Mouse (Mus musculus) heart, embryonic 11.5 days (tissue): ENCODE measurements around the gene Slc25a16. TPM values are rescaled to one million over a fixed set of nuclear protein-coding genes. Genes with fewer than 3 reads are reported as not detected.

Experiments
- ATAC-seq: fragments of 200-750 bp; cut with Nextera tagmentation; replicated peaks from 2 replicates; pipeline ENCODE4 v1.8.0; 2017; ENCODE audit warnings: moderate library complexity; ENCODE audit not compliant: insufficient number of reproducible peaks, low FRiP score, low TSS enrichment
- H3K27ac ChIP-seq: fragments of 300-500 bp; sonication (generic); 2 replicates; pipeline ENCODE4 v1.5.1; 2014; ENCODE audit warnings: mild to moderate bottlenecking, low read depth, low read length
- H3K27me3 ChIP-seq: fragments of 300-500 bp; sonication (generic); 2 replicates; pipeline ENCODE4 v1.6.1; 2014; ENCODE audit warnings: mild to moderate bottlenecking, low read length, mixed read lengths; ENCODE audit not compliant: control insufficient read depth, insufficient read depth
- H3K36me3 ChIP-seq: fragments of 300-500 bp; sonication (generic); 2 replicates; pipeline ENCODE4 v1.6.1; 2014; ENCODE audit warnings: mild to moderate bottlenecking, low read length, moderate library complexity, mixed read lengths; ENCODE audit not compliant: control insufficient read depth, insufficient read depth
- H3K4me1 ChIP-seq: fragments of 300-500 bp; sonication (generic); 2 replicates; pipeline ENCODE4 v1.6.1; 2014; ENCODE audit warnings: low read length; ENCODE audit not compliant: control insufficient read depth, insufficient read depth
- H3K4me2 ChIP-seq: fragments of 300-500 bp; sonication (generic); 2 replicates; pipeline ENCODE4 v1.6.1; 2014; ENCODE audit warnings: mild to moderate bottlenecking, moderate library complexity
- H3K4me3 ChIP-seq: fragments of 300-500 bp; sonication (generic); 2 replicates; pipeline ENCODE4 v1.5.1; 2014; ENCODE audit warnings: low read depth, low read length
- H3K9ac ChIP-seq: fragments of 300-500 bp; sonication (generic); 2 replicates; pipeline ENCODE4 v1.6.1; 2014; ENCODE audit warnings: mild to moderate bottlenecking, low read depth, low read length, moderate library complexity
- H3K9me3 ChIP-seq: fragments of 300-500 bp; sonication (generic); replicated peaks from 2 replicates; pipeline ENCODE4 v1.6.1; 2016; ENCODE audit warnings: low read length; ENCODE audit not compliant: control insufficient read depth
- WGBS: fragments of 180-500 bp; shearing (Covaris S2); extraction: QIAGEN DNeasy Blood & Tissue Kit; methylation state at CpG from one replicate; pipeline ENCODE4 v1.1.7; 2014; ENCODE audit not compliant: insufficient replicate concordance; 5-methylcytosine and 5-hydroxymethylcytosine counted together
- polyA plus RNA-seq: library from polyadenylated mRNA; unstranded; fragments of >200 nt; fragmentation: Nextera tagmentation; extraction: Ambion mirVana; gene quantifications from 2 replicates; pipeline ENCODE4 v1.2.1, GENCODE M21; 2014

Slc25a16 gene
- polyA plus RNA-seq, 1 experiment from 2014 or later = 12.0 TPM

DNA sequence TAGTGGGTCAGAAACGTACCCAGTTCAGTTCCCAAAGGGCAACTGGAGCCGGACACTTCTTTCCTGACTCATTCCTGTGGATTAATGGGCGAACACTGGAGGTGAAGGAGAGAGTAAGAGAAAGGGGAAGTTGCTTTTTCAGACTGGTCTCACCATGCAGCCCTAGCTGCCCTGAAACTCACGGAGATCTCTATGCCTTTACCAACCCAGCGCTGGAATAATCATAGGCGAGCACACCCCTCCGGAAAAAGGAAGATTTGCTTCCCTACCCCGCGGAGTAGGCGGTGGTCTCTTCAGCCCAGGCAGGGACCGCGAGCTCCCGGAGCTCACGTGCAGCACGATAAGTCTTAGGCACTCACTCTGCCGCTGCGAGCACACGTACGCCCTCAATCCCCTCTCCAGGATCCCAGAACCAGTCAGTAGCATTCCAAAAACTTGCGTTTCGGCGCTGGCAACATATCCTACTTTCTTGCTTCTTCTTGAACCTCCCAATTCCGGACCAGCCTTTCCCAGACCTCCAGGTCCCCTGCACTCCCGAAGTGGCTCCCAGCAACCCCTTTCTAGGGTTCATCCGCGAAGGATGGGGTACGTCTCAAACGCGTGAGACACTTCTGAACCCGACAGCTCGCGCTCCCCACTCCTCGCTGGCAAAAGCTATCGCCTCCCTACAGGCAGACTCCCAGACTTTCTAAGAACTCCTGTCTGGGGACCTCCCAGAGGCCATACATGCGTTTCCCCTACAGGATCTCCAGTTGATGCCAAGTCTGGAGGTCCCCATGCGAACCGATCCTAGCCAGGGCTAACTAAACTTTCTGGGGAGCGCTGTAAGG is 34.2 kb upstream of the Slc25a16 start:
- peak overlapping the region; percentile 35; the same call in 1 of the 2 replicates for H3K27ac ChIP-seq
- H3K9me3 ChIP-seq = no peaks in the 10 kb centered on the region
- peak overlapping the region; percentile 73 for H3K9ac ChIP-seq
- H3K36me3 ChIP-seq = no peaks in the 10 kb centered on the region
- H3K27me3 ChIP-seq = no peaks in the 10 kb centered on the region
- peak; percentile 60; the same call in 1 of the 2 replicates for ATAC-seq
- WGBS = under 1% methylated on average over 38 of the region's 38 CpGs
- peak overlapping the region; percentile 76 for H3K4me3 ChIP-seq
- no peaks in the 10 kb centered on the region; the same call in 1 of the 2 replicates for H3K4me1 ChIP-seq
- H3K4me2 ChIP-seq = peak overlapping the region; percentile 97

DNA sequence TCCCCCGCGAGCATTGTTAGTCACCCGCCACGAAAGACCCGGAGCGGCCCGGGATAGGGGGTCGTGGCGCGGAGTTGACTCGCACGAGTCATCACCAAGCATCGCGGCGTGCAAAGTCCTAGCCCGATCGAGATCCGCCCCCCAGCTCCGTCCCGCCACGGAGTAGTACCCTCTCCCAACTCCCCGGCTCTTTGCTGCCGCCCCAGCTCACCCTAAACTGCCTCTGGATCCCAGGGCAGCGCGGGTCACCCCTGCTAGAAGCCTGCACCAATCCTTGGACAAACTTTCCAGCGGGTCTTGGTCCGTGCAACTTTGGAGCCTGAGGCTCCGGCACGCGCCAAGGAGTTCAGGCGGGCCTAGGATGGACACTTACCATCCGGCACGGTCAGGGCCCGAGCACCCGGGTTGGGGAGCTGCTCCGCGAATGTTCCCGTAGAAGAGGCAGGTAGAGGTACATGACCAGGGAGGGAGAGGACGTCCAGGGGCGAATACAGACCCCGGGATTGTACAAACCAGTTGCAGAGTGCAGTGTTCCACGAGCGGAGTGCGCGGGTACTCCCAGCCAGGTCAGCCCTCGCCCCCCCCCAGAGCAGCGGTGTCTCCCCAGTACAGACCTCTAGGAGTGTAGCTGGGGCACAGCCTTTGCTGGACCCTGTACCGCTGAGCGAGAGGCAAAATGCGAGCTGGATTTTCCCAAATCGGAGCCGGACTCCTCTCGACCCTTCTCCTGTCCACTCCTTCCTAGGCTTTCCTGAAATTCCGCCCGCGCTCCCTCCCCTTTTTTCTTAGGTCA is 33.4 kb upstream of the Slc25a16 start:
- WGBS = under 1% methylated on average over 56 of the region's 56 CpGs

DNA sequence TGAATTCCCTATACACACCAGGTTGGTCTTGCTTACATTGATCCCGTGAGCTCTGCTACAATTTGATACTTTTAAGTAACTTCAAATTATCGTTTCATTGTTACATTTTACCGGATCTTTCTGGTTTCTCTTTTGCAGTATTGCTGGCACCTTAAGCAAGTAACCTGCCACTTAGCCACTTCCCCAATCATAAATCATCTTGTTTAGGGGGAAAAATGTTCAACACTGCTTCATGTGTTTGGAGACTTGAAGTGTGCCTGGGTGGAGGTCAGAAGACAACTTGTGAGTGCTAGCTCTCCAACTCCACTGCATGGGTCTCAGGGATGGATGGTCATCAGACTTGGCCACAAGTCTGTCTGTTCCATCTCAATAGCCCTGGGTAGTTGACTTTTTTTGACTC is 29.4 kb upstream of the Slc25a16 start:
- Histone ChIP-seq H3K9me3 (no peaks in the 10 kb centered on the region), H3K4me2 (no peak overlapping the region), H3K4me1 (no peaks in the 10 kb centered on the region), H3K9ac (no peak overlapping the region), H3K27ac (no peak overlapping the region), H3K36me3 (no peaks in the 10 kb centered on the region), H3K4me3 (no peak overlapping the region), H3K27me3 (no peaks in the 10 kb centered on the region)
- no peak for ATAC-seq
- WGBS = 85% methylated on average over 3 of the region's 3 CpGs

More for the DNA sequence above, 33.4 kb upstream of the Slc25a16 start:
- ATAC-seq = peak; percentile 70
- Histone ChIP-seq H3K27me3 (no peaks in the 10 kb centered on the region), H3K27ac (peak overlapping the region; percentile 36; the same call in 1 of the 2 replicates), H3K4me3 (peak overlapping the region; percentile 76), H3K4me1 (no peaks in the 10 kb centered on the region; the same call in 1 of the 2 replicates), H3K9me3 (no peaks in the 10 kb centered on the region), H3K9ac (peak overlapping the region; percentile 73), H3K4me2 (peak overlapping the region; percentile 97), H3K36me3 (no peaks in the 10 kb centered on the region)

DNA sequence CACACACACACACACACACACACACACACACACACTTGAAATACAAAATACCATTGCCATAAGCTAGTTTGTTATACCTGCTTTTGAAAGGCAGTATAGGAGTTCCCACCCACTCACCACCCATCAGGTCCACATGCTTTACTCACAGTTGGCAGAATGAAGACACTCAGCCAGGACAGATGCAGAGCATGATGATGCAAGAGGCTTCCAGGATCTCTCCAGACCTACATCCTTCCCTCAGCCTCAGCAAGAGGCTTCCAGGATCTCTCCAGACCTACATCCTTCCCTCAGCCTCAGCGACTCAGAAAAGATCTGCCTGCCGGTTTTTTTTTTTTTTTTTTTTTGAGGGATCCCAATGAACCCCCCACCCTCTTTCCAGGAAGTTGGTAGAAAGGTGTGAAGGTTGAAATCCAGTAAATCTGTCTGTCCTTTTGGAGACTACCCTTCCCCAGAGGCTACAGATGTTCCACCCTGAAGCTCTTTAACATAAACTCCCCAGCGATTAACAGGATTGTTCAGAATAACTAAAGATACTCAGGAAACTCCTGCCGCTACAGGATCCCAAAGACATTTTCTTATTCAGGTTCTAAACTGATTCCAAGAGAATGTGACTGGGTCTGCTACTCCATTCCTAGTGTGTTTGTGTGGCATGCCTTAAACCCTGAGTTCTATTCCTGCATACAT is 27.7 kb upstream of the Slc25a16 start:
- 16% methylated on average over 4 of the region's 4 CpGs for WGBS

DNA sequence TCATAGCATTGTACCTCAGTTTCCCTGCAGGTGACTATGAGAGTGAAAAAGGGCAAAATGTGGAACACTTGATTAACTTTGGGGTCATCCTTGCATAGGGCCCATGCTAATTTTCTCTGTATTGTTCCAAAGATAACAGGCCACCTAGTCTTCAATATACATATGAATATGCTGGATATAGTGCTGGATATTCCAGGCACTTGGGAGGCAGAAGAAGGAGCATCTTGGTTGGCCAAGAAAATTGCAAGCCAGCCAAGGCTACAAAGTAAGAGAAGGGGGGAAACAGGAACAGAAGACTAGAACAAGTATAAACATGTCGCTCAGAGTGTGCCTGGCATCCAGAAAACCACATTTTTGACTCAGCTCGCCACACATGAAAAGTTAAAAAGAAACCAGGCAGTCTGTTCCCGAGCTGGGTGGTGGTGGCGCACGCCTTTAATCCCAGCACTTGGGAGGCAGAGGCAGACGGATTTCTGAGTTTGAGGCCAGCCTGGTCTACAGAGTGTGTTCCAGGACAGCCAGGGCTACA is 27.0 kb upstream of the Slc25a16 start:
- WGBS = 63% methylated on average over 6 of the region's 6 CpGs
- no peak for ATAC-seq
- H3K9me3 ChIP-seq = no peaks in the 10 kb centered on the region
- no peak overlapping the region for H3K9ac ChIP-seq
- no peaks in the 10 kb centered on the region for H3K4me1 ChIP-seq
- no peaks in the 10 kb centered on the region for H3K36me3 ChIP-seq
- no peak overlapping the region for H3K4me2 ChIP-seq
- no peaks in the 10 kb centered on the region for H3K27me3 ChIP-seq
- no peak overlapping the region for H3K4me3 ChIP-seq
- H3K27ac ChIP-seq = no peak overlapping the region

More for the DNA sequence above, 27.7 kb upstream of the Slc25a16 start:
- H3K9ac ChIP-seq = no peak overlapping the region
- H3K9me3 ChIP-seq = no peaks in the 10 kb centered on the region
- H3K36me3 ChIP-seq = no peaks in the 10 kb centered on the region
- no peak overlapping the region for H3K27ac ChIP-seq
- no peaks in the 10 kb centered on the region for H3K4me1 ChIP-seq
- H3K4me3 ChIP-seq = no peak overlapping the region
- no peak for ATAC-seq
- no peaks in the 10 kb centered on the region for H3K27me3 ChIP-seq
- no peak overlapping the region for H3K4me2 ChIP-seq

DNA sequence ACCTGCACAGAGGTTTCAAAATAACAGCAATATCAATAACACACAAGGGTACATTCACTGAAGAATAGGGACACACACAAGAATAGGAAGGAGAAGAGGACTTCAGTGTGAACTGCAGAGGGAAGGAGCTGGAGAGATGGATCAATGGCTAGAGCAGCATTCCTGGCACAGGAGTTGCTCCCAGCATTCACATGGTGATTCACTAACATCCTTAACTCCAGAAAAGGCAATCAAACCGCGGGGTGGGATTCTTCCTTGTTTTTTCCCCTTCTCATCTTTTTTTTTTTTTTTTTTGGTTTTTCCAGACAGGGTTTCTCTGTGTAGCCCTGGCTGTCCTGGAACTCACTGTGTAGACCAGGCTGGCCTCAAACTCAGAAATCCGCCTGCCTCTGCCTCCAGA is 26.0 kb upstream of the Slc25a16 start:
- Histone ChIP-seq H3K27me3 (no peaks in the 10 kb centered on the region), H3K9ac (no peak overlapping the region), H3K36me3 (no peaks in the 10 kb centered on the region), H3K4me2 (no peak overlapping the region), H3K4me3 (no peak overlapping the region), H3K4me1 (no peaks in the 10 kb centered on the region), H3K27ac (no peak overlapping the region), H3K9me3 (no peaks in the 10 kb centered on the region)
- WGBS = 76% methylated on average over 3 of the region's 3 CpGs
- no peak for ATAC-seq

DNA sequence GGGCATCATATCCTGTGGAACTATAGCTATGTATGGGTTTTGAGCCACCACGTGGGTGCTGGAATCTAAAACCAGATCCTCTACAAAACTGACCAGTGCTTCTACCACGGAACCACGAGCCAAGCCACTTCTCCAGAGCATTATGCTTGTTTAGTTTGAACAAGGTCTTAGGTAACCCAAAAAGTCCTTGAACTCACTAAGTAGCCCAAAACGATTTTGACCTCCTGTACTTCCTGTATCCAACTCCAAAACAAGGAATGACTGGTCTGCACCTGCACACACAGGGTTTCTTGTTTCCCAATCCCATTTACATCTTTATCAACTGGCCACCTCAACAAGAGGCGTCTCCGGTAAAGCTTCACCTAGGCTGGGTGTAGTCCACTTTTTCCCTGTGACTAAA is 25.0 kb upstream of the Slc25a16 start:
- Histone ChIP-seq H3K27me3 (no peaks in the 10 kb centered on the region), H3K4me2 (no peak overlapping the region), H3K9me3 (no peaks in the 10 kb centered on the region), H3K9ac (no peak overlapping the region), H3K4me1 (no peaks in the 10 kb centered on the region), H3K36me3 (no peaks in the 10 kb centered on the region), H3K27ac (no peak overlapping the region), H3K4me3 (no peak overlapping the region)
- WGBS = 74% methylated on average over 6 of the region's 6 CpGs
- ATAC-seq = no peak

DNA sequence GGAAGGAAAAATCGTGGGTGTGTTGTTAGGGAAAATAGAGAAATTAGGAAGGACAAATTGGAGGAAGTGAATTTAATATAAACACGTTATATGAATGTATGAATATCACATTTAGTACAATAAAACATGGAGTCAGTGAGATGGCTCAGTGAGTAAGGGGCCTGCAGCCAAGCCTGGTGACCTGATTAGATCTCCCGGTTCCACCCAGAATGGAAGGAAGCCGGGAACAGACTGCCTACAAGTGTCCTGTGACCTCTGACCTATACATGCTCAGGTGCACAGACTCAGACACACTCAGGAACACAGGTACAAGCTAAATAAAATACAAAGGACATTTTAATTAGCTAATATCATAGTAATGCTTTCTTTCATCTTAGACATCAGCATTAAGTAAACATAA is 24.4 kb upstream of the Slc25a16 start:
- WGBS = 63% methylated on average over 4 of the region's 4 CpGs
- ATAC-seq = no peak

More for the DNA sequence above, 24.4 kb upstream of the Slc25a16 start:
- Histone ChIP-seq H3K4me2 (no peak overlapping the region), H3K4me1 (no peaks in the 10 kb centered on the region), H3K27ac (no peak overlapping the region), H3K9me3 (no peaks in the 10 kb centered on the region), H3K4me3 (no peak overlapping the region), H3K27me3 (no peaks in the 10 kb centered on the region), H3K9ac (no peak overlapping the region), H3K36me3 (no peaks in the 10 kb centered on the region)
